Mouse (Mus musculus) layer of hippocampus, postnatal 25 days (tissue): ENCODE measurements around the gene Olfr136. TPM values are rescaled to one million over a fixed set of nuclear protein-coding genes. Genes with fewer than 3 reads are reported as not detected.

Experiments
- DNase-seq, 2 experiments: peaks; one replicate each; pipeline ENCODE4 v3.0.0; 2022; ENCODE audit warnings: mixed read lengths in 2 of 2, low spot score in 1 of 2; ENCODE audit errors: extremely low spot score in 1 of 2
- total RNA-seq, 2 experiments: library from RNA; stranded (reverse); gene quantifications; 2 replicates each; pipeline ENCODE4 v1.2.3; 2021

Gene Olfr136
- not detected for total RNA-seq

- DNase-seq: no peak
These were observed at the start of gene Olfr136 for GRCm38 (mm10) chr17:38329531-38329930. TSS of gene Olfr136 (plus strand) at chr17:38329831.

GRCm38 (mm10) chr17:38307470-38307869, 22.2 kb upstream of the Olfr136 start, which contains the start of gene Olfr137:
TSS of gene Olfr137 (minus strand) at chr17:38307570.
- no peak for DNase-seq

Other genes starting within 250 kb of the Olfr136 start
- gene Olfr131, start 241.1 kb upstream of the Olfr136 start, total RNA-seq: not detected
- not detected for gene Olfr132, start 195.3 kb upstream of the Olfr136 start, total RNA-seq
- gene Olfr133, start 184.6 kb upstream of the Olfr136 start, total RNA-seq: not detected
- not detected for gene Olfr134, start 158.4 kb upstream of the Olfr136 start, total RNA-seq
- not detected for gene Olfr135, start 125.5 kb upstream of the Olfr136 start, total RNA-seq
- not detected for gene Olfr138, start 68.8 kb upstream of the Olfr136 start, total RNA-seq
- not detected for gene Olfr137, start 22.3 kb upstream of the Olfr136 start, total RNA-seq
- not detected for gene Esp36, start 90.4 kb downstream of the Olfr136 start, total RNA-seq
- gene Esp34, start 224.4 kb downstream of the Olfr136 start, total RNA-seq: not detected